Mouse (Mus musculus) stomach, postnatal 0 days (tissue): ENCODE measurements around the gene Spred3.

Experiments
- CTCF ChIP-seq: IDR thresholded peaks from 2 replicates; pipeline ENCODE4 v1.5.1; 2016; ENCODE audit warnings: antibody characterized with exemption, low read depth, mild to moderate bottlenecking, moderate library complexity
- EP300 ChIP-seq: optimal IDR thresholded peaks from 2 replicates; pipeline ENCODE3; 2016; ENCODE audit warnings: antibody characterized with exemption

DNA sequence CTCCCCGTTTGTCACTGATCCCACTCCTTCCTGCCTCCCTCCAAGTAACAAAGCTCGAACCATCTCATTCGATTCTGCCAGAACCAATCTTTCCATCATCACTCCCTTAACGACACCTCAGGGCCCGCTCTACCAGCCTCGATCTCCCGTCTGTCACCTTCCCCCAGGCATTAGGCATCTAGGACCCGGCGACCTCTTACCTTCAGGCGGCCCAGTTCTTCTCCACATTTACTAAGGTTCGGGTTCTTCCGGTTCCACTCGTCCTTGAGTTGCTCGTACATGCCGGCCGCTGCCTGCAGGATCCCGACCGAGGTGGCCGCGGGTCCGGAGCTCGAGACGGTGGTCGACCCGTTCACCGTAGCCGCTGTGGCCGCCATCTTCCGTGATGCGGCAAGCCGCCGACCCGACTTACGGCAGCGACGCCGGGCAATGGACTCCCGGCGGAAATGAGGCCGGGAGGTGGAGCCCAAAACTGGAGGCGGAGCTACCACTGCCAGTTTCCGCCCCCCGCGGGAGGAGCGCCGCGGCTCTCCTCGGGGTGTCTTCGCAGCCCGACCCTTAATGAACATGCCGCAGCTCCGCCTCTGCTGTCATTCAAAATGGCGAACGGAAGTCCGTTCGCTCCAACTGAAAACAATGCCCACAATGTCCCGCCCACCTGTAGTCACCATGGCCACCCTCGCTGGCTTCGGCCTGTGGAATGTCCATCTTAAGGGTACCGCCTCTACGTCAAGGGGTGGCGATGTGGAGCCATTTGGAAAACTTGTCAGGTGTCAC lies 10.1 kb upstream of the Spred3 start, which contains the start of gene Psmd8:
- TF ChIP-seq EP300, result no peak
- peak; percentile 71 for TF ChIP-seq CTCF
